Mouse (Mus musculus) erythroblast, adult 5-6 weeks (primary cell): ENCODE measurements around the gene Dusp28. TPM values are rescaled to one million over a fixed set of nuclear protein-coding genes. Genes with fewer than 3 reads are reported as not detected.

Experiments
- ATAC-seq: replicated peaks from 2 replicates; pipeline ENCODE4 v1.8.0; 2016; ENCODE audit warnings: moderate number of reproducible peaks, mild to moderate bottlenecking, moderate TSS enrichment, inconsistent platforms; ENCODE audit not compliant: poor library complexity, low FRiP score, severe bottlenecking
- total RNA-seq, 2 experiments: library from RNA; stranded (forward) in 1 of 2; stranded (reverse) in 1 of 2; fragments of 150-400 nt in 1 of 2; fragments of 200-764, 138-1000 nt in 1 of 2; gene quantifications; 2 replicates each; pipeline versions ENCODE4 v1.2.3 to v1.2.4; 2015 to 2017; ENCODE audit warnings: low replicate concordance in 2 of 2

Gene Dusp28
- total RNA-seq, 2 experiments from 2014 or later, result 0.68 to 5.4 TPM

DNA sequence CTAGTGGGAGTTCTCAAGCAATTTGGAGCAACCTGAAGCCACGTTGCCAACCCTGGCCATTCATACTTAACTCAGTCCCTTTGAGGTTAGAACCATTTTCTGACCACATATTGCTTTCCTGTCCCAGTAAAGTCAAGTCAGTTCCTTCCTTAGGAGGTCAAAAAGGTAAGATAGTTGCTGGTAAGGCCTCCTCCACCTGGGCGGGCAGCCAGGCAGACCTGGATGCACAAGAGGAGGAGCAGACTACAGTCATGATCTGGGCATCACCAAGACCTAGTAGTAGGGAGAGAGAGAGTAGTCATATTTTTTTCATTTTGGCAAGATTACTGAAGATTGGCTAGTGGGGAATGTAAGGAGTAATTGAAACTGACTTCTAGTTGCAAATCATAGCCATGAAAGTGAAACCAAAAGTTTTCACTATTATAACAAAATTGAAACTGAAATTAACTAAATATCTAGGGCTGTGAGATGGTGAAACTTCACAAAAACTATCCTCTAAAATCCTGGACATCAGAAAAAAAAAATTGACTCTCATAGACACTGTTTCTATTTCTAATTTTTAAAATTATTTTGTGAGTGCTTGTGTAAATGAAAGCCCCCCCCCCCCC, 974 bp upstream of the Dusp28 start:
- ATAC-seq, result no peak

GRCm38 (mm10) chr1:92907632-92908360, 1.0 kb downstream of the Dusp28 start:
- peak; percentile 42 for ATAC-seq

DNA sequence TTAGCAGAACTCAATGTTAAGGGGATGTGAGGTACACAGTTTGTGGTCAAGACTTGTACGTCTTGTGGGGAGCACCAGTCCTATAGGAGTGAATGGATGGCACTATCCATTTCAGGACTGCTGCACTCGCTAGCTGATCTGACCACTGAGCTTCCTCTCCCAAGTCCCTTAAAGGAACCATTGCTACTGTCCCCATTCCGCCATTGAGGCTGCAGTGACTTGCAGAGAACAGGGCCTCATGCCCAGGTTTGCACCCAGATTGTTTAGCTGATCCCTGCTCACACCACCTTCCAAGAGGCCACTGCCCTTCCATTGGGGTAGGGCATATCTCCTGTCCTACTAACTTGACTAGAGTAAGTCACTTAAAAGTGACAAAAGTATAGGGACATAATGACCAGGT, 1.9 kb downstream of the Dusp28 start:
- ATAC-seq, result no peak

DNA sequence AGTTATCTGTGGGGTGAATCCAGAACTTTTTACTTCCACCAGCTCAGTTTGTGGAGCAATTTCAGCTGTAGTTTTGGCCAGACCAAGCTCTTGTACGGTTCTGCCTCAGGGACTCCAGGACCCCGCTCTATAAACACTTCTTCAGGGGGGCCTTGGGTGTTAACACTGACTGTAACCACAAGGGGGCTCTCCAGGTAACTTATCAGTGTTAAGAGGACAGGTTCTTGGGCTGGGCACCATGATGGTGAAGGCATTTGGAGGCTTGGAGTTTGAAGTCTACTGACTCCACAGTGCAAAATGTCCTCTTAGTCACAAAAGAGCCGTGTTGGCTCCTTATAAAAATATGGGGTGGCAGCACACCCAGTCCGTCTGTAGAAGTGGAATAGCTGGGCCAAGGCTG, 2.3 kb downstream of the Dusp28 start:
- ATAC-seq, result no peak

DNA sequence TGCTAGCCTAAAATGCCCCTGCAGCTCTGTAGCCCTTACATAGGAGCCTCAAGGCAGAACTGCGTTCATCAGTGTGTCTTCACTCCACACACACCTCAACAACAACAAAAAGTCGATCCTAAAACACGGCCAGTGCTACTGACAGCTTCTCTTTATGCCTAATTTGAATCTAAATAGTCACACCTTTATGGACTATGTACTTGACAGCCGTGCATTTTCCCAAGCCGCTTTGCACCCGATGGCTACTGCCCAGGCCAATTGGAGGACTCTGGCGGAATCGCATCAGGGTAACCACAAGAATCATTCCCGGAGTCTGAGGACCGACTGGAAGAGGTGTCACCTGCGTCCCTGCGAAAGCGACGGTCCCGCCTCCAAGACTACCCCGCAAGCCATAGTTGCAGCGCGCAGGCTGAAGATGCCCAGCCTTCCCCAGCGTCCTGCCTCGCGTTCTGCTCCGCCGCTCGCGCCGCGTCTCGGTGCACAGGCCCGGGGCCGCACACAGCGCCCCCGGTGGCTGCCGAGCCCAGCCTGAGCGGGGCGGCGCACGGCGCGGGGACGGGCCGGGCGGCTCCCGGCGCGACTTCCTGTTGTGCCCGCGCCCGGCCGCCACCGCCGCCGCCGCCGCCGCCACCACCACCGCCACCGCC, 3.6 kb downstream of the Dusp28 start, which contains the start of gene Rnpepl1:
Rnpepl1 (plus strand) TSS at position 545 of the 647 bp plus-strand sequence.
- ATAC-seq, result peak; percentile 63

- no peak for ATAC-seq
Measured at GRCm38 (mm10) chr1:92910925-92911720, 4.3 kb downstream of the Dusp28 start.

DNA sequence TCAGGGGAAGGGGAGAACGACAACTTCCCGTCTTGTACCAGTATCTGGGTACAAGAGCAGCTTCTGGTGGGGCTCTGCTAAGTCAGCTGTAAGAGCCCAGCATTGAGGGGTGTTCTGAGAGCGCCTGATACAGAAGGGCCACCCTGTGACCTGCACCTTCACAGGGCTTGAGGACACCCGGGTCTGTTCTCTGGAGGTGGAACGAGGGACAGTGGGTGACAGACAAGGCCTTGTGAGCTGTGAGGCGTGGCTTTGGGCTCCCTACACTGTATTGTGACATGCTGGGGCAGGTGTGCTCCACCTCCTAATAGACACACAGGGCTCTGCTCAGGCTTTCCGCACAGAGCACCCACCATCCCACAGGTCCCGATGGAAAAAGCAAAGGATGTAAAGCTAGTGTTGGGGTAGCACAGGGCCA, 4.9 kb downstream of the Dusp28 start:
- ATAC-seq, result no peak

DNA sequence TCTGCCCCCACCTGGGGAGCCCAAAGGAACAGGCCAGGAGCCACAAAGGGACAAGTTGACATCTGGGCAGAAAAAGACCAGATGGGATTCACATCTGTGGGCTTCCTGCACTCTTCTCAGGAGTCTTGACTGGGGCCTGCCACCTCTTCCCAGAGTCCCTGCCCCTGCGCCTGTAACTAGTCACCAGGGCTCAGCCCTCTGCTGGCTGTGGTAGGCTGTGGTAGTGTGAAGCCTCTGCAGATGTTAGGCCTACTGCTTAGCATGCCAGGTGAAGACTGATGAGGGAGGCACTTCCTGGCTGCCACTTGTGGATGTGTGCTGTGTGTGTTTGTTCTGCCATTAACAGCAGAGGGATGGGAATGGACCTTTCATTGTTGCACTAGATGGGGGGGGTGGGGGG, 5.5 kb downstream of the Dusp28 start:
- ATAC-seq, result no peak

- ATAC-seq, result no peak
Measured at GRCm38 (mm10) chr1:92914239-92914638, 7.5 kb downstream of the Dusp28 start.

GRCm38 (mm10) chr1:92914993-92915392, 8.2 kb downstream of the Dusp28 start:
- no peak for ATAC-seq

- ATAC-seq, result no peak
Measured at GRCm38 (mm10) chr1:92916725-92917124, 9.9 kb downstream of the Dusp28 start.

- ATAC-seq, result no peak
Measured at GRCm38 (mm10) chr1:92919151-92919550, 12.4 kb downstream of the Dusp28 start.

GRCm38 (mm10) chr1:92919775-92920174, 13.0 kb downstream of the Dusp28 start:
- ATAC-seq, result no peak

DNA sequence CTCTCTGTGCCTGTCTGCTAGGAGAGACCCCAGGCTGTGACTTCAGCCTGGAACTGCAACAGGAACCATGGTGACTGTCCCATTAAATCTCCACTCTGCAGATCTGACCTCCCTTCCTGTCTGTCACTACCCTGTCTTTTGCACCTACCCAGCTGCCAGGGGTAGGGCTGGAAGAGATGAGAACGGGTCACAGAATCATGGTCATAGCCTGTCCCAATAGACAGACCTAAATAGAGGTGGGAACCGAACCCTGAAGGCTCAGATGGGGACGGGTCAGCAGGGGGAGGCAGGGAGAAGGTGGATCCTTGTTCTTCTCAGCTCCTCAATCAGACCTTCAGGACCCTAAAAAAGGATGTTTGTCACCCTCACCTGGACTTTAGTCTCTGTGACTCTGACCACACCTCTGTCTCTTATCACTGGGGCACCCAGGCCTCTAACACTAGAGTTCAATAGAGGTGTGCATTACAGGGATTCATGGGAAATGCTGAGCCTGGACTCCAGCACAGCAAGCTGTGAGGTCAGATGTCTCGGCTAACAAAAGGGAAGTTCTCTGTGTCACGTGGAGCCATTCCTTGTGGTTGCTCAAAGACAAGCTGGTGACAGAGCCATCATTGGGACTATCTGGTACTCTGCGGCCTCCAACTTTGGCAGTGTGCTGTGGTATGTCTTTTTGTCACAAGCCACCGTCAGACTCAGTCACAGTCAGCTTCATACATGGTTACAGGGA, 13.9 kb downstream of the Dusp28 start:
- no peak for ATAC-seq

- ATAC-seq, result no peak
Measured at GRCm38 (mm10) chr1:92921496-92921895, 14.7 kb downstream of the Dusp28 start.

DNA sequence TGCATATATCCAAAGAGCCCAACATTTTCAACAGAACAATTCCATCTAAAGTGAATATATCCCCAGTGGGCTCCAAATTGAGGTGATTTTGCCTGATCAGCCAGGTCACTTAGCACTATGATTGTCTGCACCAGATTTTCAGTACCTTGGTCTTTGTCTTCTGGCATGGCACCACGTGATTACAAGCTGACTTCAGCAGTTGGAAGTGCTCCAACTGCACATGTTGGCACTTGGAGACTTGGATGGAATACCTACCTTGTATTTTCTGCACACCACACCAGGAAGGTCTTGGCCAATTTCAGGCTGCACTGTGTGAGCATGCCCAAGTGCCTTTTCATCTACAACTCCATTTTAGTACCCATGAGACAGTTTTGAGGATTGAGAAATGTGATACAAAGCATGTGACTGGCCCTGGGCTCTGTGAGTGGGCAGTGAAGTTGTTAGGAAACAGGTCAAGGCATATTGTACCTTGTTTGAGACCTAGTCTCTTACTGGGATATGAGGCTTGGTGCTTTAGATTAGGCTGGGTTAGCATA, 23.5 kb downstream of the Dusp28 start:
- ATAC-seq, result no peak

DNA sequence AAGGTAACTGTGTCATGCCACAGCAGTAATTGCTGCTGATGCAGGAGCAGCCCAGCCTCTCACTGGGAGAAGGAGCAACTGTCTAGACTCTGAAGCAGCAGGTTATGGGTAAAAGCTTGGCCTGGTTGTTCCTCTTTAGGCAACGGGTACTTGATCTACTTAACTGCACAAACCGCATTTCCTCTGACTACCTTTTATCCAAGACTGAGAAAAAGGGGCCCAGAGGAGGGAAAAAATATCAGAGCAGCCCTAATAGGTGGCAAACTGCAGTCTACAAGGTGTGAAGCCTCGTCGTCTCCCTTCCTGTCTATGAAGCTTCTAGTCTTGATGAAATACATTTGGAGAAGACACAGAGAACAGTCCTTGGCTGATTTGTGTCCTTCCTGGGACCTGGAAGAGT, 26.8 kb downstream of the Dusp28 start:
- ATAC-seq, result no peak

GRCm38 (mm10) chr1:92934182-92934827, 27.5 kb downstream of the Dusp28 start, which contains the start of gene Capn10:
Gene Capn10, plus strand, starts transcription at chr1:92934376.
- ATAC-seq, result peak; percentile 96
